Mouse (Mus musculus): ENCODE results near the gene Vmn1r118. TPM values are rescaled to one million over a fixed set of nuclear protein-coding genes. Genes with fewer than 3 reads are reported as not detected.

Gene Vmn1r118
- not detected for total RNA-seq (2023)

DNA sequence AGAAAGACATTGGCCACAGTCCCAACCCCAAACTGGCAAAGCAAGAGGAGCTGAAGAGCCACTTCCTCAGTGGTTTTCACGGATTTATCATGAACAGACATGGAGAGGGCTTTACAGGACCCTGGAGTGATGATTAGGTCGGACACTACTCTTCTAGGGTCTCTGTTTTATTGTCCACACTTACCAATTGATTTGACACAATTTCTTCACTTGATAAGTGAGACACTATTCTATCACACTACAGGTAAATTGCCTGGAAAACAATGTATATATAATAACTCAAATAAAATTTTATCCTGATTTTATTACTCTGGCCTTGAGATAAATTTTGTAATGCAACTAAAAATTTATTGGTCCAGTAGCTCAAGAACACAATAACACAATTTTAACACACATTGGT lies at the start of gene Vmn1r118:
Vmn1r118 (minus strand) TSS at position 101 of the 400 bp plus-strand sequence.

DNA sequence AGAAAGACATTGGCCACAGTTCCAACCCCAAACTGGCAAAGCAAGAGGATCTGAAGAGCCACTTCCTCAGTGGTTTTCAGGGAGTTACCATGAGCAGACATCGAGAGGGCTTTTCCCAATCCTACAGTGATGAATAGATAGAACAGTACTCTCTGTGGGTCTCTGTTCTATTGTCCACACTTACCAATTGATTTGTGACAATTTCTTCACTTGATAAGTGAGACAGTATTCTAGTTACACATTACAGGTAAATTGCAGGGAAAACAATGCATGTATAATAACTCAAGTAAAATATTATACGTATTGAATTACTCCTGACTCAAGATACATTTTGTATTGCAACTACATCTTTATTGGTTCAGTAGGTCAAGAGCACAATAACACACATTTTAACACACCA lies 28.1 kb downstream of the Vmn1r118 start, which contains the start of gene Vmn1r117:
Vmn1r117 (minus strand) TSS at position 101 of the 400 bp plus-strand sequence.

DNA sequence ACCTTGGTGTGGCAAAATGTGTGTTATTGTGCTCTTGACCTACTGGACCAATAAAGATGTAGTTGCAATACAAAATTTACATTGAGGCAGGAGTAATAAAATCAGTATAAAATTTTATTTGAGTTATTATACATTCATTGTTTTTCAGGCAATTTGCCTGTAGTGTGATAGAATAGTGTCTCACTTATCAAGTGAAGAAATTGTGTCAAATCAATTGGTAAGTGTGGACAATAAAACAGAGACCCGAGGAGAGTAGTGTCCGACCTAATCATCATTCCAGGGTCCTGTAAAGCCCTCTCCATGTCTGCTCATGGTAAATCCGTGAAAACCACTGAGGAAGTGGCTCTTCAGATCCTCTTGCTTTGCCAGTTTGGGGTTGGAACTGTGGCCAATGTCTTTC lies 40.2 kb downstream of the Vmn1r118 start, which contains the start of gene Vmn1r116:
Vmn1r116 (plus strand) TSS at position 301 of the 400 bp plus-strand sequence.

Other genes with a start within 250 kb of the Vmn1r118 start
- gene Vmn1r107, start 243.4 kb downstream of the Vmn1r118 start, total RNA-seq (2023), result not detected
- gene Vmn1r111, start 209.1 kb downstream of the Vmn1r118 start, total RNA-seq (2023), result not detected
- not detected for gene Gm10668, start 181.7 kb downstream of the Vmn1r118 start, total RNA-seq (2023)
- gene Vmn1r112, start 141.2 kb downstream of the Vmn1r118 start, total RNA-seq (2023), result not detected
- gene Vmn1r113, start 125.1 kb downstream of the Vmn1r118 start, total RNA-seq (2023), result not detected
- not detected for gene Vmn1r114, start 100.2 kb downstream of the Vmn1r118 start, total RNA-seq (2023)
- not detected for gene Vmn1r115, start 67.4 kb downstream of the Vmn1r118 start, total RNA-seq (2023)
- not detected for gene Vmn1r116, start 40.1 kb downstream of the Vmn1r118 start, total RNA-seq (2023)
- gene Vmn1r117, start 28.2 kb downstream of the Vmn1r118 start, total RNA-seq (2023), result not detected
- not detected for gene Vmn1r119, start 100.1 kb upstream of the Vmn1r118 start, total RNA-seq (2023)
- not detected for gene Vmn1r120, start 141.4 kb upstream of the Vmn1r118 start, total RNA-seq (2023)
- not detected for gene Vmn1r121, start 186.2 kb upstream of the Vmn1r118 start, total RNA-seq (2023)
- not detected for gene Vmn1r122, start 221.8 kb upstream of the Vmn1r118 start, total RNA-seq (2023)
- not detected for gene Vmn1r123, start 249.8 kb upstream of the Vmn1r118 start, total RNA-seq (2023)